Mouse (Mus musculus): ENCODE data around the gene Zfp579. TPM values are rescaled to one million over a fixed set of nuclear protein-coding genes. Genes with fewer than 3 reads are reported as not detected.

Gene Zfp579
- polyA plus RNA-seq, 1 experiment: 0.15 TPM

GRCm38 (mm10) chr7:4972321-4973047 is 23.5 kb downstream of the Zfp579 start:
- H3K9me3 ChIP-seq (ENCODE audit: control insufficient read depth, low read length): peaks cover 3% of the 10 kb centered on the region; the same call in 1 of the 2 replicates
- H3K36me3 ChIP-seq (ENCODE audit: control insufficient read depth): no peaks in the 10 kb centered on the region
- H3K27me3 ChIP-seq (ENCODE audit: control insufficient read depth): peaks cover 3% of the 10 kb centered on the region
- TF ChIP-seq GATA1 (IDR thresholded peaks at IDR 0.05; ENCODE audit: low read length) (no peak), TAL1 (IDR thresholded peaks at IDR 0.05; ENCODE audit: low read length) (no peak)
- H3K4me3 ChIP-seq (replicated peaks): no peak overlapping the region
- H3K4me1 ChIP-seq (ENCODE audit: control insufficient read depth): no peaks in the 10 kb centered on the region

- peaks cover 3% of the 10 kb centered on the region for H3K27me3 ChIP-seq (ENCODE audit: control insufficient read depth)
- H3K4me1 ChIP-seq (ENCODE audit: control insufficient read depth): no peaks in the 10 kb centered on the region
- H3K9me3 ChIP-seq (ENCODE audit: control insufficient read depth, low read length): peaks cover under 1% of the 10 kb centered on the region; the same call in 1 of the 2 replicates
- TF ChIP-seq GATA1 (IDR thresholded peaks at IDR 0.05; ENCODE audit: low read length) (no peak), TAL1 (IDR thresholded peaks at IDR 0.05; ENCODE audit: low read length) (no peak)
- no peak overlapping the region for H3K4me3 ChIP-seq (replicated peaks)
- H3K36me3 ChIP-seq (ENCODE audit: control insufficient read depth): no peaks in the 10 kb centered on the region
Observed at GRCm38 (mm10) chr7:4971710-4972109, 24.2 kb downstream of the Zfp579 start.

DNA sequence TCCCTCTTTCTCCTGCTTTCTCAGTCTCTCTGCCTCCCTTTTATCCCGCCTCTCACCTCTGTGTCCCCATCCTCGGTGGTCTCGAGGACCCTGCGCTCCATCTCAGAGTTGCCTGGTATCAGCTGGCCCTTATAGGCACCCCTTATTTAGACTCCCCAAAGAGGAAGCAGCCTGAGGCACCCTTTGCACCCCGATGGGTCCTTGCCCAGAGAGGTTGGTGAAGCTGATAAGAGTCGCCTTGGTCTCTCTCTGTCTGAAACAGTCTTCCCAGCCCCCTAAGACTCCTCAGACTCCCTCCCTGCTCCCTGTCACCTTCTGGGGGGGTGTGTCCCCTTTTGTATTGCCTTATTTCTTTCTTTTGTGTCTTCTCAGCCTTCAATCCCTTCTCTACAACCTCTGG is 24.9 kb downstream of the Zfp579 start, which contains the start of gene Sbk3:
Gene Sbk3 (minus strand): TSS at position 101 of the 400 bp plus-strand sequence.
- H3K27me3 ChIP-seq (ENCODE audit: control insufficient read depth): peaks cover 3% of the 10 kb centered on the region
- TF ChIP-seq TAL1 (IDR thresholded peaks at IDR 0.05; ENCODE audit: low read length): no peak
- TF ChIP-seq GATA1 (IDR thresholded peaks at IDR 0.05; ENCODE audit: low read length): no peak
- no peaks in the 10 kb centered on the region for H3K36me3 ChIP-seq (ENCODE audit: control insufficient read depth)

DNA sequence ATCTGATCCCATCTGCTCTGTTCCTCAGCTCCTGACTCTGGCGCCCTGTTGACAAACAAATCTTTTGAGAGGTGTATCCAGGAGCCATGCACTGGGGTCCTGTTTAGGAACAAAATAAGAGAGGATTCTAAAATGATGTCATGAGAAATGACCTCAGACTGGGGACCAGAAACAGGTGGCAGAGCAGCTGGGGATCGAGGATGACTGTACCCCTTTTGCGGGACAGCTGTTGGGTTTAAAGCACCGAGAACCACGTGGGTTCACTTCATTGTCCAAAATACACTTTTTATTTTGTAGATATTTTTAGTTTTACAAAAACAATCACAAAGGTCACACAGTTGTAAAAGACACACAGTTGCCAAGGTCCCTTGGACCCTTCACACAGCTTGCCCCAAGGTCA is 31.0 kb downstream of the Zfp579 start:
- Histone ChIP-seq H3K36me3 (ENCODE audit: control insufficient read depth) (no peaks in the 10 kb centered on the region), H3K9me3 (ENCODE audit: control insufficient read depth, low read length) (no peaks in the 10 kb centered on the region), H3K27me3 (ENCODE audit: control insufficient read depth) (no peaks in the 10 kb centered on the region), H3K4me3 (replicated peaks) (no peak overlapping the region), H3K4me1 (ENCODE audit: control insufficient read depth) (peaks cover 3% of the 10 kb centered on the region)
- TF ChIP-seq GATA1 (IDR thresholded peaks at IDR 0.05; ENCODE audit: low read length) (no peak), TAL1 (IDR thresholded peaks at IDR 0.05; ENCODE audit: low read length) (no peak)

More for the DNA sequence above, 24.9 kb downstream of the Zfp579 start, which contains the start of gene Sbk3:
- Histone ChIP-seq H3K4me1 (ENCODE audit: control insufficient read depth) (no peaks in the 10 kb centered on the region), H3K4me3 (replicated peaks) (no peak within 1 kb of the TSS), H3K9me3 (ENCODE audit: control insufficient read depth, low read length) (no peaks in the 10 kb centered on the region)

- Histone ChIP-seq H3K4me1 (ENCODE audit: control insufficient read depth) (peaks cover 3% of the 10 kb centered on the region), H3K27me3 (ENCODE audit: control insufficient read depth) (no peaks in the 10 kb centered on the region), H3K36me3 (ENCODE audit: control insufficient read depth) (no peaks in the 10 kb centered on the region), H3K9me3 (ENCODE audit: control insufficient read depth, low read length) (no peaks in the 10 kb centered on the region), H3K4me3 (replicated peaks) (no peak within 1 kb of the TSS)
- TF ChIP-seq GATA1 (IDR thresholded peaks at IDR 0.05; ENCODE audit: low read length) (no peak), TAL1 (IDR thresholded peaks at IDR 0.05; ENCODE audit: low read length) (no peak)
Observed at GRCm38 (mm10) chr7:4964272-4964671, 31.7 kb downstream of the Zfp579 start, which contains the start of gene Sbk2. Gene Sbk2 (minus strand): TSS chr7:4964406.

- TF ChIP-seq GATA1 (IDR thresholded peaks at IDR 0.05; ENCODE audit: low read length) (no peak), TAL1 (IDR thresholded peaks at IDR 0.05; ENCODE audit: low read length) (no peak)
- Histone ChIP-seq H3K4me1 (ENCODE audit: control insufficient read depth) (peaks cover 3% of the 10 kb centered on the region), H3K27me3 (ENCODE audit: control insufficient read depth) (no peaks in the 10 kb centered on the region), H3K36me3 (ENCODE audit: control insufficient read depth) (no peaks in the 10 kb centered on the region), H3K9me3 (ENCODE audit: control insufficient read depth, low read length) (no peaks in the 10 kb centered on the region), H3K4me3 (replicated peaks) (no peak overlapping the region)
Observed at GRCm38 (mm10) chr7:4963527-4963926, 32.4 kb downstream of the Zfp579 start.

DNA sequence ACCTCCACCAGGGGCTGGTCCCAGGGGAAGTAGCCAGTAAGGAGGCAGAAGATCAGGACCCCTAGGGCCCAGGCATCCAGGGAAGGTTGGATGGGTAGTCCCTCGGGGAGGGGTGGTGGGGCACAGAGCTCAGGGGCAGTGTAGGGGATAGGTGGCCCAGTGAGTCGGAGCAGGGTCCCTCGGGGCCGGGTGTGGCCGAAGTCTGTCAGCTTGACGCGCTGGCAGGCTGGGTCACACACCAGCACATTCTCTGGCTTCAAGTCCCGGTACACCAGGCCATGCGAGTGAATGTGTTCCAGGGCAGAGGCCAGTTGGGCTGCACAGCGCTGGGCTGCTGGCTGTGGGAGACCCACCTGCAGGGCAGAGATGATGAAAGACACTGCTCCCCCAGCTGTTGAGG is 38.6 kb downstream of the Zfp579 start:
- no peak for TF ChIP-seq GATA1 (IDR thresholded peaks at IDR 0.05; ENCODE audit: low read length)
- no peak for TF ChIP-seq TAL1 (IDR thresholded peaks at IDR 0.05; ENCODE audit: low read length)
- H3K36me3 ChIP-seq (ENCODE audit: control insufficient read depth): no peaks in the 10 kb centered on the region
- peaks cover 8% of the 10 kb centered on the region for H3K9me3 ChIP-seq (ENCODE audit: control insufficient read depth, low read length)
- no peaks in the 10 kb centered on the region for H3K27me3 ChIP-seq (ENCODE audit: control insufficient read depth)
- no peak overlapping the region for H3K4me3 ChIP-seq (replicated peaks)
- no peaks in the 10 kb centered on the region for H3K4me1 ChIP-seq (ENCODE audit: control insufficient read depth)

- peaks cover 8% of the 10 kb centered on the region for H3K9me3 ChIP-seq (ENCODE audit: control insufficient read depth, low read length)
- no peaks in the 10 kb centered on the region for H3K36me3 ChIP-seq (ENCODE audit: control insufficient read depth)
- H3K4me1 ChIP-seq (ENCODE audit: control insufficient read depth): no peaks in the 10 kb centered on the region
- H3K4me3 ChIP-seq (replicated peaks): no peak overlapping the region
- H3K27me3 ChIP-seq (ENCODE audit: control insufficient read depth): no peaks in the 10 kb centered on the region
- no peak for TF ChIP-seq GATA1 (IDR thresholded peaks at IDR 0.05; ENCODE audit: low read length)
- TF ChIP-seq TAL1 (IDR thresholded peaks at IDR 0.05; ENCODE audit: low read length): no peak
Observed at GRCm38 (mm10) chr7:4953815-4954445, 42.0 kb downstream of the Zfp579 start.

GRCm38 (mm10) chr7:4950561-4951342 is 45.2 kb downstream of the Zfp579 start:
- Histone ChIP-seq H3K36me3 (ENCODE audit: control insufficient read depth) (no peaks in the 10 kb centered on the region), H3K4me3 (replicated peaks) (no peak overlapping the region), H3K9me3 (ENCODE audit: control insufficient read depth, low read length) (peaks cover 8% of the 10 kb centered on the region), H3K4me1 (ENCODE audit: control insufficient read depth) (no peaks in the 10 kb centered on the region), H3K27me3 (ENCODE audit: control insufficient read depth) (no peaks in the 10 kb centered on the region)
- TF ChIP-seq TAL1 (IDR thresholded peaks at IDR 0.05; ENCODE audit: low read length): no peak
- no peak for TF ChIP-seq GATA1 (IDR thresholded peaks at IDR 0.05; ENCODE audit: low read length)

Data from erythroblast, embryonic 14.5 days (primary cell).